Mouse (Mus musculus) inflammation-experienced regulatory T-cells, adult 6 months (primary cell): Measurements from ENCODE around the gene Dpep1. TPM values are rescaled to one million over a fixed set of nuclear protein-coding genes. Genes with fewer than 3 reads are reported as not detected.
"Not testable (repeated sequence)": the region's sequence is repeated elsewhere in the genome, so short reads cannot be mapped to it uniquely, and the experiment has no call there.

Experiments used
- ATAC-seq: one replicate; pipeline ENCODE4 v1.8.0; 2017
- polyA plus RNA-seq, 3 experiments: library from polyadenylated mRNA; unstranded; fragments of 100-300 nt; shearing (Covaris generic); gene quantifications; one replicate each; pipeline ENCODE4 v1.2.1; 2017

Gene Dpep1
- polyA plus RNA-seq, 3 experiments from 2014 or later = not detected

- peak; percentile 93 for ATAC-seq
Observed at GRCm38 (mm10) chr8:123212321-123213117, 26.5 kb downstream of the Dpep1 start, which contains the start of the genes Chmp1a and Spata33. TSS of gene Chmp1a (minus strand) at chr8:123212763. TSS of gene Spata33 (plus strand) at chr8:123212832.

- no peak for ATAC-seq
Observed at GRCm38 (mm10) chr8:123213118-123213772, 27.2 kb downstream of the Dpep1 start.

- ATAC-seq = no peak
Observed at GRCm38 (mm10) chr8:123215430-123215829, 29.4 kb downstream of the Dpep1 start.

GRCm38 (mm10) chr8:123220917-123221316, 34.9 kb downstream of the Dpep1 start:
- no peak for ATAC-seq

- peak; percentile 91 for ATAC-seq
Observed at GRCm38 (mm10) chr8:123224278-123225266, 38.5 kb downstream of the Dpep1 start, which contains the start of gene Cdk10. TSS of gene Cdk10 (plus strand) at chr8:123224842.

GRCm38 (mm10) chr8:123228416-123228815, 42.4 kb downstream of the Dpep1 start:
- no peak for ATAC-seq

- ATAC-seq = not testable (repeated sequence)
Observed at GRCm38 (mm10) chr8:123230326-123230725, 44.3 kb downstream of the Dpep1 start.

- no peak for ATAC-seq
Observed at GRCm38 (mm10) chr8:123231742-123232141, 45.7 kb downstream of the Dpep1 start.

GRCm38 (mm10) chr8:123232553-123232952, 46.5 kb downstream of the Dpep1 start:
- no peak for ATAC-seq

- no peak for ATAC-seq
Observed at GRCm38 (mm10) chr8:123233300-123233699, 47.3 kb downstream of the Dpep1 start.

GRCm38 (mm10) chr8:123233760-123234159, 47.7 kb downstream of the Dpep1 start:
- ATAC-seq = no peak

GRCm38 (mm10) chr8:123234918-123235519, 49.0 kb downstream of the Dpep1 start:
- ATAC-seq = no peak

GRCm38 (mm10) chr8:123235520-123236497, 49.8 kb downstream of the Dpep1 start, which contains the start of gene Spata2l:
TSS of gene Spata2l (minus strand) at chr8:123236233.
- ATAC-seq = peak; percentile 99

- ATAC-seq = no peak
Observed at GRCm38 (mm10) chr8:123239398-123239797, 53.4 kb downstream of the Dpep1 start.

- no peak for ATAC-seq
Observed at GRCm38 (mm10) chr8:123242107-123242923, 56.3 kb downstream of the Dpep1 start.

- no peak for ATAC-seq
Observed at GRCm38 (mm10) chr8:123243053-123243452, 57.0 kb downstream of the Dpep1 start.

- no peak for ATAC-seq
Observed at GRCm38 (mm10) chr8:123244382-123244781, 58.3 kb downstream of the Dpep1 start.

GRCm38 (mm10) chr8:123245543-123245942, 59.5 kb downstream of the Dpep1 start:
- ATAC-seq = no peak

- ATAC-seq = no peak
Observed at GRCm38 (mm10) chr8:123247748-123248147, 61.7 kb downstream of the Dpep1 start.

- no peak for ATAC-seq
Observed at GRCm38 (mm10) chr8:123248596-123248995, 62.6 kb downstream of the Dpep1 start.
